Mouse (Mus musculus) cerebellum, adult 9-11 months (tissue): ENCODE measurements around the gene Sntb2.
A peak's percentile ranks its signal among the peaks of the same experiment; 100 is the strongest.

ENCODE experiments used
- DNase-seq: peaks from one replicate; pipeline ENCODE4 v3.0.0; 2022

The Sntb2 gene

GRCm38 (mm10) chr8:106932376-106933065 lies 3.0 kb upstream of the Sntb2 start:
- DNase-seq, result peak; percentile 31

GRCm38 (mm10) chr8:106933506-106934143 lies 1.9 kb upstream of the Sntb2 start:
- DNase-seq, result no peak

DNA sequence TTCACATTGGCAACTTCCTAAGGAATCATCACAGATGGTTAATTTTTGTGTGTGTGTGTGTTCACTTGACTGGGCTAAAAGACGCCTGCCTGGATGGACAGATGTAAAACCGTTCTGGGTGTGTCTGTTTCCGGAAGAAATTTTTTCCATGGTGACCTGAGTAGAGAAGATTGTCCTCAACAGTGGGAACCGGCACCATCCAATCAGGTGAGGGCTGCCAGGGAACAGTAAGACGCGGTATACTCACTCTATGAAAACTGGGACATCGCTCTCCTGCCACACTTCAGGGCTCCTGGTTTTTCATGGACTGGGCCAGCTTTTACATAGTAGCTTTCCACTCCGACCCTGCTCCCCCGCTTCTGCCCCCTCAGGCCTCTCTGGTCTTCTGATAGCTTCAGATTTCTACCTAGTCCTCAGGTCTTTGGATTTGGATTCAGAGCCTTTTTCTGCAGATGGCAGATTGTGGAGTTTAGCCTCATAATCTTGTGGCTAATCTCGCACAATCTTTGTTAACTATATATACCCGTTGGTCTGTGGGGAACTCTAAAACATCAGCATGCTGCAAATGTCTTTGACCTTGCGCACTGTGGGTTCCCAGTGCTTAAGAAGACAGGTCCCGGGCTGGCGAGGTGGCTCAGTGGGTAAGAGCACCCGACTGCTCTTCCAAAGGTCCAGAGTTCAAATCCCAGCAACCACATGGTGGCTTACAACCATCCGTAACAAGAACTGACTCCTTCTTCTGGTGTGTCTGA lies 1.1 kb upstream of the Sntb2 start:
- peak; percentile 30 for DNase-seq

GRCm38 (mm10) chr8:106935899-106936477 lies 438 bp downstream of the Sntb2 start:
- DNase-seq, result peak; percentile 73

- peak; percentile 46 for DNase-seq
Measured at GRCm38 (mm10) chr8:106936478-106937051, 1.0 kb downstream of the Sntb2 start.

DNA sequence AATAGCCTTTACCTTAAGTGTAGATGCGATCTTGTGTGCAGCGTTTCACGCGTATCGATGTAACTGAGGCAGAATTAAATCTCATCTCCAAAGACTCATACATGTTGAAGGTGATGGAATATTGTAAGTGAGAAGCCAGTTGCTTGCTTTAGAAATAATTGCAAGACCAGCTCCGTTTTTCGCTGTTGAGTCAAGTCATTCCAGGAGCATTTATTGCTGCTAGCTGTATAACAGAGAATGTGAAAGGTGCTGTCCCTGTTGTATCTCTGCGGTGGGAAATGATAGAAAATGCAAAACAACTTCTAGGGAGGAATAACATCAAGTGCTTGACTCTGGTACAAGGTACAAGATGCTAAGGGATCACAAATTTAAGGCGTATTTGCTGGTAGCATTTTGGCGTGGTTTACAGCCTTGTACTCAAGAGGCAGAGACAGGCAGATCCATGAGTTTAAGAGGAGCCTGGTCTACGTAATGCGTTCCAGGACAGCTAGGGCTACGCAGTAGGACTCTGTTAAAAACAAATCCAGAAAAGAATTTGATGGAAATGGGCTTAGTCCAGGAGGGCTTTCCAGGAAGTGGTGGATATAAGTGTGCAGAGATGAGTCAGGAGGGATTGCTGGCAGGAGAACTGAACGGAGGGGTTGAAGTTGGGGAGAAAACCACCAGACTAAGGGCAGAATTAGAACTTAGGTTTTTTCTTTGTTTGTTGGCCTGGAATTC lies 1.7 kb downstream of the Sntb2 start:
- DNase-seq, result no peak

DNA sequence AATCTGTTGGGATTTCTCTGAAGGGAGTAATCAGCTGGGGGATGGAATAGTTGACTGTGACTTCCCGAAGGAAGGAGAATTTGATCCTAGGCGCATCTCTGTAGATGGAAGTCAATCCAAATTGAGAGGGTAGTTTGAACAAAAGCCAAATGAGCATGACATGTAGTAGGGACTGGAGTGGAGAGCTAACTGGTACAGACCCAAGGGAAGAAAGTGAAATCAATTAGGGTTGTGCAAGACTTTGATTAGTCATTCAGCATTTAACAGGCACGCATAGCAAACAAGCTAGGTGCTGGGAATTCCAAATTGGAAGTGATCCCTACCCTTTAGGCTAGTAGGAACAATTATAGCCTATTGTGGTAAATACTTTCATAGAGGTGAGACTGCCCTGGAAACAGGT lies 6.3 kb downstream of the Sntb2 start:
- DNase-seq, result no peak

GRCm38 (mm10) chr8:106943874-106944418 lies 8.4 kb downstream of the Sntb2 start:
- no peak for DNase-seq

- DNase-seq, result no peak
Measured at GRCm38 (mm10) chr8:106944756-106945155, 9.2 kb downstream of the Sntb2 start.

DNA sequence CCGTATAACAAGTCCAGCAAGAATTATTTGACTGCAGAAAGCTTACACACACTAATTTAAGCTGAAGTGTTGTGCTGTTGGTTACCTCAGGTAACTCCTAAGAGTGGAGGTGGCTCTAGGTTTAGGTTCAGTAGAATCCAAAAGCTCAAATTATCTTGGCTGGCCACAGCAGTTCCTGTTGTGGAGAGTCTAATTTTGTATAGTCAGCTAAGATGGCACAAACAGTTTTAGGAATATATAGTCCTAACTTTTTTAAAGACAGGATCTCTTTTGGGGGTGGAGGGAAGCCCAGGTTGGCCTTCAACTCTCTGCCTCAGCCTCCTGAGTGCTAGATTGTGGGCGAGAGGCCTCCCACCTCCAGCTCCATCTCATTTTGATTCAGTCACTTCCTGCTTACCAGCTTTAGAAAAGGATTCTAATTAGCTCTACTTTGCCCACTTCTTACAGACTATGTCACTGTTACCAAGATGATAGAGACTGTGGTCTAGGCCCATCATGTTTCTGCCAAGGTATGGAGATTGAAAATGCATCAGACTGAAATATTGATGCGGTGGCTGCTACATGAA lies 13.2 kb downstream of the Sntb2 start:
- no peak for DNase-seq

- no peak for DNase-seq
Measured at GRCm38 (mm10) chr8:106951707-106952106, 16.2 kb downstream of the Sntb2 start.

GRCm38 (mm10) chr8:106953571-106953970 lies 18.0 kb downstream of the Sntb2 start:
- DNase-seq, result no peak

- DNase-seq, result no peak
Measured at GRCm38 (mm10) chr8:106957086-106957485, 21.5 kb downstream of the Sntb2 start.

GRCm38 (mm10) chr8:106958212-106958611 lies 22.7 kb downstream of the Sntb2 start:
- DNase-seq, result no peak

GRCm38 (mm10) chr8:106959626-106960025 lies 24.1 kb downstream of the Sntb2 start:
- DNase-seq, result no peak

DNA sequence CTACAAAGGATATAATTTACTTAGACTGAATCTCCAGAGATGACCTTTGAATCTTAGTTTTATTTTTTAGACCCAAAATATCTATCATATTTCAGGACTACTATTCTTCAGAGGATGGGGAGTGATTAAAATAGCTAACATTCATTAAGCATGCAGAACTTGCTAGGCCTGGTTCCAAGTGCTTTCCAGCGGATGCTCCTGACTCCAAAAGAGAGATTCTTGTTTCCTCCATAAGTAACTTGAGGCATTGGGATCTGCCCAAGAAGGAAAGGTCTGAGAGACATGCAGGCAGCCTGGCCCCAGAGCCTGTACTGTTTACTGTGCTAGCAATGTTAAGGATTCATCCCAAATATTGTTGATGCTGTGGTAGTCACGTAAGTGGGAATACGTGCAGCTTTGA lies 26.8 kb downstream of the Sntb2 start:
- no peak for DNase-seq

DNA sequence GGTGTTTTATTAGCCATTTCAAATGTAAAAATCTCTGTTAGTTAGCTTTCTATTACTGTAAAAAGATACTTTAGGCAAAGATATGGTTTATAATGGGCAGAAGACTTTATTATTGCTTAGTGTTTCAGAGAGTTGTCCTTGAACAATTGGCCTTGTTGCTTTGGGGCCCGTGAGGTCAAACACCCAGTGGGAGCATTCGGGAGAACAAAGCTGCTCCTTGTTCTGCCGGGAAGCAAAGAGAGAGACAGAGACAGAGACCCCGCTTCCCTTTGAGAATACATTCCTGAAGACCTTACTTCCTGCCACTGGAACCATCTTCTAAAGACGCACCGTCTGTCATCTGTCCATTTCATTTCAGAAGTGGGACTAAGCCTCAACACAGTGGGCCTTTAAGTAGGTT lies 27.8 kb downstream of the Sntb2 start:
- no peak for DNase-seq

DNA sequence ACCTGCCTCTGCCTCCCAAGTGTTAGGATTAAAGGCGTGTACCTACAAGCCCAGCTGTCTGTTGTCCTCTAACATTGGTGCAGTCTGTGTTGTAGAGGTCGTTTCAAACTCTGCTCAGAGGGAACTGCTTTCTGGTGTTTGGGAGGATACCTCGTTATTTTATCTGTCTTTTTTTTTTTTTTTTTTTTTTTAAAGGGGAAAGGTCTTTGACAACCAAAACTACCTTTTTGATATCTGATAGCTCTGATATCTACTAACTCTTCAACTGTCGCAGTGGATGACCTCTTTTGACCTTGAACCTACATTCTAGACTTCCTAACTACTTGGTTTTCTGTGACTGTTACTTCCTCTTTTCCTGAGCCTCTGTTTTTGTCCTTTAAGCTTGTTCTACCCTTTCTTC lies 29.0 kb downstream of the Sntb2 start:
- DNase-seq, result no peak

- DNase-seq, result no peak
Measured at GRCm38 (mm10) chr8:106969964-106970363, 34.4 kb downstream of the Sntb2 start.

DNA sequence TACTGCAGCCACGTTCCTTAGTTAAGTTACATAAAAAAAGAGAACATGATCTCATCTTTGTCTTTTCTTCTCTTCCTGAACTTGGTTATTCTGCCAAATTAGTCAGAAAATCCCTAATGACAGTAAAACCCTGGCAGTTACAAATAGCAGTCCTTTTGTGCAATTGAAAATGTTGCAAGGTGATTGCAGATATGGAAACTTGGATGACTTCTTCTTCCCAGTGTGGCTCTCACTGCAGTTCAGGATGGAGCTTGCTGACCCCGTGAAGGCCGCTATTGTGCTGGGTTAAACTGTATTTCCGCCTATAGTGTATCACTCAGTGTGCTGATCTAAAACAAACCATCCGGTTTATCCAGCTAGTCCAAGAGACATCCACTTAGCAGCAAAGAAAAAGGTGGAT lies 36.4 kb downstream of the Sntb2 start:
- DNase-seq, result no peak

DNA sequence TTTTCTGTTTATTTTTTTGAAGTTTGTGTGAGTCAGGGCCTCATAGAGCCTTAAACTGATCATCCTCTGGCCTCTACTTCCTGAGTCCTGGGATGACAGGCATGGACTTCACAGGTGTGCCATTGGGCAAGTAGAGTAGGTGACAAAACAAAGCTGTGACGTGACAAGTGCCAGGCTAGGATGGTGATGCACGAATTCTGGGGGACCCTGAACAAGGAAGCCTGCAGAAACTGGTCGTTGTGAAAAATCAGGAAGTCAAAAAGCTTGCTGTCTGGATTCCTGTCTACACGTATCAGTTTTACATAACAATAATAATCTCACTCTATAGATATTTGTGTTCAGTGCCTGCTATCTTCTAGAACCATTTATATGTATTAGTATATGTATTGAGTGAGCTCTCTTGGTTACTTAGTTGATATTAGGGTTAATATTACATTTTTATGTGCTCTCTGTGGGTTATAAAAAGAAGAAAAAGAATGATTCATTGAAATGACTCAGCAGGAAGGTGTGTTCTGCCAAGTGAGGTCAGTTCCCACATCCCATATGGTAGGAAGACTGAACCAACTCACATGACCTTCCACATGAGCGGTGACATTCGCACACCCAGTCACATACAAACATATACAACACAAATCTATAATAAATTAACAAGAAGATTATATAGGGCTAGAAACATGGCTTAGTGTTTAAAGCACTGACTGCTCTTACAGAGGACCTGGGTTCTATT lies 37.2 kb downstream of the Sntb2 start:
- peak; percentile 8 for DNase-seq
